Mouse (Mus musculus) hindbrain, embryonic 16.5 days (tissue): ENCODE results near the gene Trmt10c. TPM values are rescaled to one million over a fixed set of nuclear protein-coding genes. Genes with fewer than 3 reads are reported as not detected.
A peak's percentile ranks its signal among the peaks of the same experiment; 100 is the strongest.

Experiments
- ATAC-seq: fragments of 200-750 bp; cut with Nextera tagmentation; 2 replicates; pipeline ENCODE4 v1.8.0; 2017; ENCODE audit warnings: moderate TSS enrichment, moderate library complexity
- H3K27ac ChIP-seq: fragments of 300-500 bp; sonication (generic); 2 replicates; pipeline ENCODE4 v1.5.1; 2014; ENCODE audit warnings: low read depth, mild to moderate bottlenecking, control low read depth, low read length, moderate library complexity
- H3K27me3 ChIP-seq: fragments of 300-500 bp; sonication (generic); replicated peaks from 2 replicates; pipeline ENCODE4 v1.6.1; 2014; ENCODE audit warnings: low read length; ENCODE audit not compliant: control insufficient read depth, insufficient read depth
- H3K36me3 ChIP-seq: fragments of 300-500 bp; sonication (generic); 2 replicates; pipeline ENCODE4 v1.6.1; 2014; ENCODE audit warnings: mild to moderate bottlenecking, low read length, moderate library complexity, mixed read lengths; ENCODE audit not compliant: control insufficient read depth, insufficient read depth
- H3K4me1 ChIP-seq: fragments of 300-500 bp; sonication (generic); 2 replicates; pipeline ENCODE4 v1.6.1; 2014; ENCODE audit warnings: low read depth, low read length; ENCODE audit not compliant: control insufficient read depth, insufficient read depth
- H3K4me2 ChIP-seq: fragments of 300-500 bp; sonication (generic); 2 replicates; pipeline ENCODE4 v1.6.1; 2014; ENCODE audit warnings: mild to moderate bottlenecking, low read length, control low read depth, moderate library complexity
- H3K4me3 ChIP-seq: fragments of 300-500 bp; sonication (generic); 2 replicates; pipeline ENCODE4 v1.5.1; 2014; ENCODE audit warnings: mild to moderate bottlenecking, low read length, control low read depth, moderate library complexity
- H3K9ac ChIP-seq: fragments of 300-500 bp; sonication (generic); 2 replicates; pipeline ENCODE4 v1.6.1; 2014; ENCODE audit warnings: low read depth, mild to moderate bottlenecking, control low read depth, low read length, moderate library complexity
- H3K9me3 ChIP-seq: fragments of 300-500 bp; sonication (generic); 2 replicates; pipeline ENCODE4 v1.6.1; 2014; ENCODE audit warnings: mild to moderate bottlenecking, low read length, moderate library complexity; ENCODE audit not compliant: control insufficient read depth
- WGBS: fragments of 180-500 bp; shearing (Covaris S2); extraction: QIAGEN DNeasy Blood & Tissue Kit; methylation state at CpG from one replicate; pipeline ENCODE4 v1.1.7; 2014; 5-methylcytosine and 5-hydroxymethylcytosine counted together
- polyA plus RNA-seq: library from polyadenylated mRNA; unstranded; fragments of >200 nt; fragmentation: Nextera tagmentation; extraction: Ambion mirVana; gene quantifications from 2 replicates; pipeline ENCODE4 v1.2.1, GENCODE M21; 2015

The Trmt10c gene
- polyA plus RNA-seq = 17.1 and 17.5 TPM in 2 replicates

DNA sequence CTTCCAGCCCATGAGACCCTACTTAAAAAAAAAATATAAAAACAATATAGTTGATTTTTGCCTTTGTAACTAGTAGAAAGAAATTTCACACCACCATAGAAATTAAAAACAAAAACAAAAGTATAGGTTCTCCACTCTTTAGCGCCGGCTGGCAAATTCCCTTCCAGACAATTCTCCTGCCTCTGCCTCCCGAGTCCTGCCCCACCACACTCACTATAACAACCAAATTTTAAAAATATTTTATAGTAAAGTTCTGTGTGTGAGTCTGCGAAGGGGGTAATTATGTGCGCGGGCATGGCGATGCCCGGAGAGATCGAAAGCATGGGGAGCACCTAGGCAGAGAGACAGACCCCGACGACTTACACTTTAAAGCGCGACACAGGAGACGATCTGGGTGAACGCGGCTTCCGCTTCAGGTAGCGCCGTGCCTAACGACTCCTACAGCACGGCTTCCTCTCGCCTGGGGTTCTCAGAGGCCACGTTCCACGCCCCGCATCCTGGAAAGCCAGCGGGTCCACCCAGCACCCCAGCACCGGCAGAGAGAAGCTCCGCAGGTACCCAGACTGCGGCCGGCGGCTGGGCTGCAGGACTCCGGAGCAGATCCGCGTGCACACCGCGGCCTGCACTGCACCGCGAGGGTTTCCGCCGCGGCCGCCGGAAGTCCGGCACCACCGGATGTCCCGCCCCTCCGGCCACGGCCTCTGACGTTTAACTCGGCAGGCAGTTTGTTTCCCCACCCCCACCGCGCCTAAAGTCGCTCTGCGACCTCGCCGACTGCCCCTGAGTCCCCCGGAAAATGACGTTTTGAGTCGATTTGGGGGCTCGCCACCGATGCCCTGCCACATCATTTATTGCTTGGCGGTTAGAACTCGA is at the start of gene Trmt10c:
Gene Trmt10c (minus strand): TSS at position 682 of the 873 bp plus-strand sequence.
- H3K27me3 ChIP-seq = no peaks in the 10 kb centered on the region
- H3K9me3 ChIP-seq = no peaks in the 10 kb centered on the region
- WGBS = under 1% methylated on average over 45 of the region's 63 CpGs
- H3K9ac ChIP-seq = peak within 1 kb of the TSS; percentile 92
- H3K27ac ChIP-seq = peak within 1 kb of the TSS; percentile 93
- peaks cover 13% of the 10 kb centered on the region for H3K4me1 ChIP-seq
- H3K4me3 ChIP-seq = peak within 1 kb of the TSS; percentile 94
- peak within 1 kb of the TSS; percentile 65 for H3K4me2 ChIP-seq
- peaks cover 5% of the 10 kb centered on the region; the same call in 1 of the 2 replicates for H3K36me3 ChIP-seq
- ATAC-seq = peak; percentile 100

DNA sequence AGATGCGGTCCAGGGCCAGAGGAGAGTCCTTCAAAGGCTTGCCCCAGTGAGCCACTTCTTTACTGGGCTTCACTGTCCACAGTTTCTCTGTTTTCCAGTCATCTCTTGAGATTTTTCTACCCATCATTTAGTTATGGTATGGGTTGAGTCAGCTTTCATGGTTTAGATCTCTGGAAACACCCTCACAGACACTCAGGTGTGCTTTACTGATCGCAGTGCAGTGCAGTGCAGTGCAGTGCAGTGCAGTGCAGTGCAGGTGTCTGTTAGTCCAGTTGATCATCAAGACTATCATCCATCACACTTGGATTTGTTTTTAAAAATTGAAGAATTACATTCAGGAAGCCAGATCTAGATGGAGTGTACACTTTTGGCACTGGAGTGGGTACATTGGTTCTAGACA is 48.7 kb upstream of the Trmt10c start:
- WGBS = 96% methylated on average over 2 of the region's 2 CpGs
- no peak for ATAC-seq
- no peak overlapping the region for H3K4me3 ChIP-seq

DNA sequence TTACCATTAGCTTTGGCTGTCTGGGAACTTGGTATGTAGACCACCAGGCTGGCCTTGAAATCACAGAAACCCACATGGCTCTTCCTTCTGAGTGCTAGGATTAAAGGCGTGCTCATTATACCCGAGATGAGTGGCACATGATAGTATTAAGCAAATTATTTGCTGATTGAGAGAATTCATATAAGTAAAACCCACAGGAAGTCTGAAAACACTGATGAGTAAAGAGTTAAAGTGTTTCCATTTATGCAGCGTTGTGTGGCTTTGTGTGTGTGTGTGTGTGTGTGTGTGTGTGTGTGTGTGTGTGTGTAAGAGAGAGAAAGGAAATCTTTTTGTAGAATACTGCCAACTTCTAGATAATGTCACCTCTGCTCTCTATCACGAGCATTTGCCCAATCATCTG is 44.1 kb upstream of the Trmt10c start:
- Histone ChIP-seq H3K9ac (no peak overlapping the region), H3K36me3 (peaks cover 4% of the 10 kb centered on the region), H3K4me3 (no peak overlapping the region), H3K27ac (no peak overlapping the region), H3K4me1 (peaks cover 4% of the 10 kb centered on the region), H3K27me3 (no peaks in the 10 kb centered on the region), H3K9me3 (no peaks in the 10 kb centered on the region), H3K4me2 (no peak overlapping the region)
- 87% methylated on average over 4 of the region's 4 CpGs for WGBS
- no peak for ATAC-seq

More for the DNA sequence above, 48.7 kb upstream of the Trmt10c start:
- Histone ChIP-seq H3K27ac (no peak overlapping the region), H3K9me3 (no peaks in the 10 kb centered on the region), H3K4me2 (no peak overlapping the region), H3K36me3 (peaks cover 4% of the 10 kb centered on the region), H3K4me1 (no peaks in the 10 kb centered on the region), H3K9ac (no peak overlapping the region), H3K27me3 (no peaks in the 10 kb centered on the region)

DNA sequence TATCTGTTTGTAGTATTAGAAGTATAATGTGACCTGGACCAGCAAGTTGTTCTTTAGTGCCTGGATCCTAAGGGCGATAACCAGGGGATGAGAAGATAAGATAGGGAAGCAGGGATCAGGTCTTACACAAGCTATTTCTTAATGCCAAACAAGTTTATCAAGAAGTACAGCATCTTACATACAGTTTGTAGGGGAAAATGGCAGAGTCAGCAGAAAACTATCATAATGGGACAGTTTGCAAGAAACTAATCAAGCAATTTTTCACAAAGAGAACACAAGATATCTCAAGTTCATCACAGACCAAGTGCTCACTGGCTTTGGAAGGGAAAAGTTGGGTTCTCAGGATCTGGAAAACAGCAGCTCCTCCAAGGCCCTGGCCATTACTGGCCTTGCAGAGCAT is 41.8 kb upstream of the Trmt10c start:
- no peak overlapping the region for H3K27ac ChIP-seq
- no peaks in the 10 kb centered on the region for H3K27me3 ChIP-seq
- H3K9me3 ChIP-seq = no peaks in the 10 kb centered on the region
- no peak overlapping the region for H3K4me3 ChIP-seq
- no peak overlapping the region for H3K4me2 ChIP-seq
- no peak for ATAC-seq
- 100% methylated on average over 1 of the region's 1 CpGs for WGBS
- H3K36me3 ChIP-seq = no peaks in the 10 kb centered on the region
- H3K9ac ChIP-seq = no peak overlapping the region
- H3K4me1 ChIP-seq = peaks cover 11% of the 10 kb centered on the region

DNA sequence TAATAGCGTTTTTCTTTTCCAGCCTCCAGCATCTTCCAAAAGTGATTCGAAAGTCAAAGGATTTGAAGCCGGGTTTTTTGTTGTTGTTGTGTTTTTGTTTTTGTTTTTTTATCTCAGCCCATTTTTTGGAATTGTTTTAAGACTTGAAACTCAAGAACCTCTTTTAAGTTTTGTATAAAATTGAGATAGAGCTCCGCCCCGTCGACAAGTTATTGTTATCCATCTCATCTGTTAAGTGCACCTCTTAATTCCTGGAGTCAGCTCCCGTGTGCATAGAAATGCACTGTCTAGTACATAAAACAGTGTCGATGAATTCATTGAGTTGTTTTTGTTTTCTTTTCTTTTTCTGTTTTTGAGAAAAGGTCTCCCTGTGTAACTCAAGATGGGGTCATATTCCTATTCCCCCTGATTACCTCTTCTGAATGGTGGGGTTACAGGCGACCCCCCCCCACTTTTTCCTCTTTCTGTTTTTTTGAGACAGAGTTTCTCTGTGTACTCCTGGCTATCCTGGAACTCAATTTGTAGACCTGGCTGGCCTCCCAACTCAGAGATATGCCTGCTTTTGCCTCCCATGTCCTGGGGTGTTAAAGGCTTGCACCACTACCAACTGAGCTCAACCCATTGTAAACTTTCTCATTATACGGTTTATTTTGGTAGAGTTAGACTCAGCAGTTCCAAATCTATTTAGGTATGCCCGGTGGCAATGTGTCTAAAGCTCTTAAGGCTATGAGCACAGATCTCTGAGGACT is 38.7 kb upstream of the Trmt10c start:
- Histone ChIP-seq H3K9ac (peak overlapping the region; percentile 91), H3K27me3 (no peaks in the 10 kb centered on the region), H3K4me2 (peak overlapping the region; percentile 64), H3K9me3 (no peaks in the 10 kb centered on the region), H3K27ac (peak overlapping the region; percentile 98), H3K4me3 (peak overlapping the region; percentile 69), H3K4me1 (peaks cover 11% of the 10 kb centered on the region), H3K36me3 (no peaks in the 10 kb centered on the region)
- no peak for ATAC-seq
- WGBS = 8% methylated on average over 11 of the region's 11 CpGs

DNA sequence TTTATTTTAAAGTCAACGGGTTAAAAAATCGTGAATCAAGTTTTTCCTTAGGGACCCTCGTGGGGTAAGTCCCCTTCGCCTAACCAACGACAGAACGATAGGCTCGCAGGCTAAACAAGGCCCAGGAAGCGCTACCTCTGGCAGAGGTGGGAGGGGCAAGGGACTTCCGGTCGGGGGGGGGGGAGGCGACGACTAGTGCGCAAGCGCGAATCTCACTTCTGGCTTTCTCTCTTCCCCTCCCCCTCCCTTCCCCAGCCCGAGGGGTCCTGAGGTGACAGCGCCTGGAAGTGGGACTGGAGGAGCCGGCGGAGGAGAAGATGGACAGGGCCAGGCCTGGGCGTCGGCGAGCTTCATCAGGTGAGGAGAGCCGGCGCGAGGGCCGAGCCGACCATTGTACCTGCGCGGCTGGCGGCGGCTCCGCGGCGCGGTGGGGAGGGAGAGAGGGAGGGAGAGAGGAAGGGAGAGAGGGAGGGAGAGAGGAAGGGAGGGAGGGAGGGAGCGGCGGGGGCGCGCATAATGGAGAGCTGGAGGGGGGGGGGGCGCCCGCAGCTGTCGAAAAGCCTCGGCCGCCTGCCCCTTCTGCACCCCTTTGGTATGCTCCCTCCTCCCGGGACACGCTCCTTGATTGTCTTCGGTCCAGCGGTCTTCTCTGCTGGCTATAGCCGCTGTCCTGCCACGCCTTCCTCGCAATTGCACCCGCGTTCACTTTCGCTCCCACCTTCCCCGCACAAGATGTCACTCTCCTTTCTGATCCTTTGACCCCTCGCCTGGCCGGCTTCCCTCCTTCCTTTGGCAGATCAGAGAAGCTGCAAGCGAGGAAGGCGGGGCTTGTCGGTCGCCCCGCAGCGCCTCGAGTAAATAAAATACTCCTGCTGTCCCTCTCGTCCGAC is 37.8 kb upstream of the Trmt10c start:
- H3K27ac ChIP-seq = peak overlapping the region; percentile 98
- H3K9me3 ChIP-seq = no peaks in the 10 kb centered on the region
- ATAC-seq = peak; percentile 92
- H3K4me2 ChIP-seq = peak overlapping the region; percentile 64
- no peaks in the 10 kb centered on the region for H3K36me3 ChIP-seq
- no peaks in the 10 kb centered on the region for H3K27me3 ChIP-seq
- peak overlapping the region; percentile 91 for H3K9ac ChIP-seq
- H3K4me1 ChIP-seq = peaks cover 11% of the 10 kb centered on the region
- H3K4me3 ChIP-seq = peak overlapping the region; percentile 69
- WGBS = under 1% methylated on average over 53 of the region's 66 CpGs

DNA sequence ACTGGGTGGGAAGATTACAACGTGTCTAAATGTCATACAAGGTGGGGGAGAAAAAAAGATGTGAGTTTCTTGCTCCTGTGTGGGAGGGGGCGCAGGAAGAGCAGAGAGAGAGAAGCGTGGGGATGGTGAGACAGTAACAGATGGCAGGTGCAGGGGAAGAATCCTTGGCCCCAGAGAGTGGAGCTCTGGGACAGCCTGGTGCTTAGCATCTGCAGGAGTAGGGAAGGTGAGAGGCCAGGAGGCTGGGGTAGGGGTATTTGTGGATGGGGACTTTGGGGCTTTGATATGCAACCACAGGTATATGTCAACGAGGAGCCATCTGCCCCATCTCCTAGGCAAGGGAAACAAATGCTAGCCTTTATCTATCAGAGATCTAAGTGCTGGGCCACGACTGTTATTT is 36.9 kb upstream of the Trmt10c start:
- H3K27me3 ChIP-seq = no peaks in the 10 kb centered on the region
- H3K36me3 ChIP-seq = no peaks in the 10 kb centered on the region
- no peak overlapping the region; the same call in 1 of the 2 replicates for H3K4me2 ChIP-seq
- peaks cover 11% of the 10 kb centered on the region for H3K4me1 ChIP-seq
- H3K9me3 ChIP-seq = no peaks in the 10 kb centered on the region
- ATAC-seq = 0 out of 2 replicates have a peak, but pooled peaks have one; percentile 22
- H3K4me3 ChIP-seq = no peak overlapping the region
- H3K27ac ChIP-seq = peak overlapping the region; percentile 25; the same call in 1 of the 2 replicates
- 79% methylated on average over 5 of the region's 5 CpGs for WGBS
- H3K9ac ChIP-seq = no peak overlapping the region

DNA sequence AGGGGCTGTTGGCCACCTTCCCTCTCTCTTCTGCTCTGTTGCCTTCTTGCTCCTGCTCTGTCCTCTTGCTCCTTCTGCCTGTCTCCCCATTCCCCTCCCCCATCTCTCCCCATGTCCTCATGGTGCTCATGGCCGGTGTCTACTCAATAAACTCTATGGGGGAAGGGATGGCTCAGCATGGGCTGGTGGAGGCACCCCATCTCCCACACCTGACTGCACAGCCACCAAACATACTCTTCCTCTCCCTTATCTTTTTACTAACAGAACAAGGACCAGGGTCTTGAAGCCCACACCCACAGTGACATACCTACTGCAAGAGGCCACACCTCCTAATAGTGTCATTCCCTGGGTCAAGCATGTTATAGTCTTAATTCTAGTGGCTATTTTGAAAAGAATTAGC is 36.5 kb upstream of the Trmt10c start:
- H3K4me3 ChIP-seq = no peak overlapping the region
- H3K9me3 ChIP-seq = no peaks in the 10 kb centered on the region
- H3K36me3 ChIP-seq = no peaks in the 10 kb centered on the region
- no peak for ATAC-seq
- H3K4me1 ChIP-seq = peaks cover 11% of the 10 kb centered on the region
- no peak overlapping the region for H3K4me2 ChIP-seq
- 100% methylated on average over 1 of the region's 1 CpGs for WGBS
- no peak overlapping the region for H3K9ac ChIP-seq
- no peaks in the 10 kb centered on the region for H3K27me3 ChIP-seq
- H3K27ac ChIP-seq = no peak overlapping the region
